Mouse (Mus musculus) heart, postnatal 0 days (tissue): ENCODE measurements around the gene Pxdn.

Experiments used
- CTCF ChIP-seq: IDR thresholded peaks from 2 replicates; pipeline ENCODE4 v1.5.1; 2016; ENCODE audit warnings: antibody characterized with exemption, control low read depth, low read depth
- EP300 ChIP-seq: IDR thresholded peaks from 2 replicates; pipeline ENCODE4 v1.6.1; 2016; ENCODE audit warnings: antibody characterized with exemption, low read depth

- no peak for TF ChIP-seq CTCF
- TF ChIP-seq EP300 = no peak
Measured at GRCm38 (mm10) chr12:29942435-29942834, 5.0 kb downstream of the Pxdn start.
